Mouse (Mus musculus) kidney, embryonic 14.5 days (tissue): ENCODE results near the gene Ttyh2. TPM values are rescaled to one million over a fixed set of nuclear protein-coding genes. Genes with fewer than 3 reads are reported as not detected.

Experiments
- ATAC-seq: fragments of 200-750 bp; cut with Nextera tagmentation; 2 replicates; pipeline ENCODE4 v1.8.0; 2017; ENCODE audit warnings: moderate number of reproducible peaks, mild to moderate bottlenecking, moderate TSS enrichment, moderate library complexity; ENCODE audit not compliant: low FRiP score, low TSS enrichment
- H3K27ac ChIP-seq: fragments of 300-500 bp; sonication (generic); 2 replicates; pipeline ENCODE4 v1.5.1; 2014; ENCODE audit warnings: low read depth, mild to moderate bottlenecking, low read length, moderate library complexity, mixed read lengths
- H3K27me3 ChIP-seq: fragments of 300-500 bp; sonication (generic); 2 replicates; pipeline ENCODE4 v1.6.1; 2014; ENCODE audit warnings: mild to moderate bottlenecking, low read length; ENCODE audit not compliant: control insufficient read depth, insufficient read depth
- H3K36me3 ChIP-seq: fragments of 300-500 bp; sonication (generic); 2 replicates; pipeline ENCODE4 v1.6.1; 2014; ENCODE audit warnings: low read length, mixed read lengths; ENCODE audit not compliant: control insufficient read depth, insufficient read depth
- H3K4me1 ChIP-seq: fragments of 300-500 bp; sonication (generic); 2 replicates; pipeline ENCODE4 v1.6.1; 2014; ENCODE audit warnings: low read length, mixed read lengths; ENCODE audit not compliant: control insufficient read depth, insufficient read depth
- H3K4me2 ChIP-seq: fragments of 300-500 bp; sonication (generic); replicated peaks from 2 replicates; pipeline ENCODE4 v1.6.1; 2014; ENCODE audit warnings: low read depth, mild to moderate bottlenecking, low read length
- H3K4me3 ChIP-seq: fragments of 300-500 bp; sonication (generic); 2 replicates; pipeline ENCODE4 v1.5.1; 2014; ENCODE audit warnings: mild to moderate bottlenecking, low read length
- H3K9ac ChIP-seq: fragments of 300-500 bp; sonication (generic); 2 replicates; pipeline ENCODE4 v1.6.1; 2014; ENCODE audit warnings: low read depth, mild to moderate bottlenecking, low read length, moderate library complexity
- H3K9me3 ChIP-seq: fragments of 300-500 bp; sonication (generic); 2 replicates; pipeline ENCODE4 v1.6.1; 2016; ENCODE audit warnings: low read length; ENCODE audit not compliant: control insufficient read depth
- WGBS: fragments of 180-500 bp; shearing (Covaris S2); extraction: QIAGEN DNeasy Blood & Tissue Kit; methylation state at CpG from one replicate; pipeline ENCODE4 v1.1.7; 2014; 5-methylcytosine and 5-hydroxymethylcytosine counted together
- polyA plus RNA-seq: library from polyadenylated mRNA; unstranded; fragments of >200 nt; fragmentation: Nextera tagmentation; extraction: Ambion mirVana; gene quantifications from 2 replicates; pipeline ENCODE4 v1.2.1, GENCODE M21; 2014

The Ttyh2 gene
- polyA plus RNA-seq, 1 experiment from 2014 or later = 10.4 TPM

- Histone ChIP-seq H3K27me3 (no peaks in the 10 kb centered on the region; the same call in 1 of the 2 replicates), H3K4me3 (no peak overlapping the region), H3K36me3 (no peaks in the 10 kb centered on the region), H3K4me1 (no peaks in the 10 kb centered on the region), H3K4me2 (no peak overlapping the region), H3K9ac (no peak overlapping the region), H3K9me3 (no peaks in the 10 kb centered on the region), H3K27ac (no peak overlapping the region)
- 79% methylated on average over 6 of the region's 6 CpGs for WGBS
- ATAC-seq = no peak
Observed at GRCm38 (mm10) chr11:114653664-114654063, 21.6 kb upstream of the Ttyh2 start.

GRCm38 (mm10) chr11:114654552-114654951 lies 20.7 kb upstream of the Ttyh2 start:
- Histone ChIP-seq H3K9ac (no peak overlapping the region), H3K4me1 (no peaks in the 10 kb centered on the region), H3K4me2 (no peak overlapping the region), H3K27ac (no peak overlapping the region), H3K27me3 (no peaks in the 10 kb centered on the region; the same call in 1 of the 2 replicates), H3K4me3 (no peak overlapping the region), H3K36me3 (no peaks in the 10 kb centered on the region), H3K9me3 (no peaks in the 10 kb centered on the region)
- 60% methylated on average over 5 of the region's 5 CpGs for WGBS
- ATAC-seq = no peak

- WGBS = 85% methylated on average over 7 of the region's 7 CpGs
- H3K27me3 ChIP-seq = no peaks in the 10 kb centered on the region; the same call in 1 of the 2 replicates
- H3K36me3 ChIP-seq = no peaks in the 10 kb centered on the region
- ATAC-seq = no peak
- H3K4me1 ChIP-seq = no peaks in the 10 kb centered on the region
- H3K9ac ChIP-seq = no peak overlapping the region
- no peak overlapping the region for H3K4me2 ChIP-seq
- H3K9me3 ChIP-seq = no peaks in the 10 kb centered on the region
- H3K4me3 ChIP-seq = no peak overlapping the region
- H3K27ac ChIP-seq = no peak overlapping the region
Observed at GRCm38 (mm10) chr11:114655350-114656008, 19.8 kb upstream of the Ttyh2 start.

- no peak for ATAC-seq
Observed at GRCm38 (mm10) chr11:114656994-114657644, 18.1 kb upstream of the Ttyh2 start.

GRCm38 (mm10) chr11:114657737-114658136 lies 17.5 kb upstream of the Ttyh2 start:
- no peaks in the 10 kb centered on the region for H3K36me3 ChIP-seq
- H3K9ac ChIP-seq = no peak overlapping the region
- no peaks in the 10 kb centered on the region; the same call in 1 of the 2 replicates for H3K27me3 ChIP-seq
- H3K27ac ChIP-seq = no peak overlapping the region
- WGBS = 22% methylated on average over 7 of the region's 7 CpGs
- no peaks in the 10 kb centered on the region for H3K4me1 ChIP-seq
- H3K4me2 ChIP-seq = no peak overlapping the region
- no peaks in the 10 kb centered on the region for H3K9me3 ChIP-seq
- ATAC-seq = no peak
- H3K4me3 ChIP-seq = no peak overlapping the region

More at GRCm38 (mm10) chr11:114656994-114657644, 18.1 kb upstream of the Ttyh2 start:
- Histone ChIP-seq H3K4me2 (no peak overlapping the region), H3K4me1 (no peaks in the 10 kb centered on the region), H3K36me3 (no peaks in the 10 kb centered on the region), H3K9me3 (no peaks in the 10 kb centered on the region), H3K27ac (no peak overlapping the region), H3K4me3 (no peak overlapping the region), H3K27me3 (no peaks in the 10 kb centered on the region; the same call in 1 of the 2 replicates), H3K9ac (no peak overlapping the region)
- WGBS = 36% methylated on average over 27 of the region's 27 CpGs

- no peak overlapping the region for H3K4me3 ChIP-seq
- no peaks in the 10 kb centered on the region for H3K4me1 ChIP-seq
- no peaks in the 10 kb centered on the region; the same call in 1 of the 2 replicates for H3K27me3 ChIP-seq
- H3K4me2 ChIP-seq = no peak overlapping the region
- H3K9me3 ChIP-seq = no peaks in the 10 kb centered on the region
- no peak overlapping the region for H3K27ac ChIP-seq
- no peak for ATAC-seq
- no peaks in the 10 kb centered on the region for H3K36me3 ChIP-seq
- H3K9ac ChIP-seq = no peak overlapping the region
- 91% methylated on average over 13 of the region's 14 CpGs for WGBS
Observed at GRCm38 (mm10) chr11:114662161-114662560, 13.1 kb upstream of the Ttyh2 start.

GRCm38 (mm10) chr11:114662746-114663362 lies 12.4 kb upstream of the Ttyh2 start:
- no peak overlapping the region for H3K27ac ChIP-seq
- 34% methylated on average over 6 of the region's 6 CpGs for WGBS
- no peak for ATAC-seq
- H3K9me3 ChIP-seq = no peaks in the 10 kb centered on the region
- no peaks in the 10 kb centered on the region for H3K4me1 ChIP-seq
- H3K4me3 ChIP-seq = no peak overlapping the region
- H3K4me2 ChIP-seq = no peak overlapping the region
- H3K36me3 ChIP-seq = no peaks in the 10 kb centered on the region
- H3K9ac ChIP-seq = no peak overlapping the region
- H3K27me3 ChIP-seq = peaks cover 3% of the 10 kb centered on the region; the same call in 1 of the 2 replicates

- ATAC-seq = no peak
- WGBS = 56% methylated on average over 7 of the region's 7 CpGs
- Histone ChIP-seq H3K4me3 (no peak overlapping the region), H3K36me3 (no peaks in the 10 kb centered on the region), H3K4me2 (no peak overlapping the region), H3K27me3 (peaks cover 3% of the 10 kb centered on the region; the same call in 1 of the 2 replicates), H3K9ac (no peak overlapping the region), H3K27ac (no peak overlapping the region), H3K9me3 (no peaks in the 10 kb centered on the region), H3K4me1 (no peaks in the 10 kb centered on the region)
Observed at GRCm38 (mm10) chr11:114664164-114664563, 11.1 kb upstream of the Ttyh2 start.

- ATAC-seq = no peak
Observed at GRCm38 (mm10) chr11:114665463-114665862, 9.8 kb upstream of the Ttyh2 start.

More at GRCm38 (mm10) chr11:114665463-114665862, 9.8 kb upstream of the Ttyh2 start:
- H3K9me3 ChIP-seq = no peaks in the 10 kb centered on the region
- H3K36me3 ChIP-seq = peaks cover 4% of the 10 kb centered on the region; the same call in 1 of the 2 replicates
- WGBS = 64% methylated on average over 2 of the region's 2 CpGs
- H3K4me2 ChIP-seq = no peak overlapping the region
- H3K9ac ChIP-seq = no peak overlapping the region
- H3K4me1 ChIP-seq = peaks cover 10% of the 10 kb centered on the region; the same call in 1 of the 2 replicates
- no peak overlapping the region for H3K4me3 ChIP-seq
- H3K27ac ChIP-seq = no peak overlapping the region
- H3K27me3 ChIP-seq = peaks cover 3% of the 10 kb centered on the region; the same call in 1 of the 2 replicates
